Mouse (Mus musculus): ENCODE data around the gene Tmem184c.

- TF ChIP-seq GATA1 (IDR thresholded peaks at IDR 0.05; ENCODE audit: borderline replicate concordance, low read length) (no peak), FLI1 (IDR thresholded peaks at IDR 0.05; ENCODE audit: low read length) (no peak)
Observed at GRCm38 (mm10) chr8:77584174-77584573, 26.3 kb downstream of the Tmem184c start.
